Mouse (Mus musculus): ENCODE data around the gene Tram2.

Tram2 gene

GRCm38 (mm10) chr1:21068491-21068890 is 10.5 kb downstream of the Tram2 start:
- no peak for DNase-seq (ENCODE audit: extremely low read depth, low read depth)

GRCm38 (mm10) chr1:21067536-21068221 is 11.3 kb downstream of the Tram2 start:
- DNase-seq (ENCODE audit: extremely low read depth, low read depth), result no peak

GRCm38 (mm10) chr1:21064153-21064552 is 14.9 kb downstream of the Tram2 start:
- DNase-seq (ENCODE audit: extremely low read depth, low read depth), result no peak

GRCm38 (mm10) chr1:21059385-21060109 is 19.5 kb downstream of the Tram2 start:
- DNase-seq (ENCODE audit: extremely low read depth, low read depth), result no peak

GRCm38 (mm10) chr1:21053009-21053408 is 26.0 kb downstream of the Tram2 start:
- DNase-seq (ENCODE audit: extremely low read depth, low read depth), result no peak

GRCm38 (mm10) chr1:21052608-21053007 is 26.4 kb downstream of the Tram2 start:
- DNase-seq (ENCODE audit: extremely low read depth, low read depth), result no peak

GRCm38 (mm10) chr1:21052132-21052545 is 26.9 kb downstream of the Tram2 start:
- DNase-seq (ENCODE audit: extremely low read depth, low read depth), result peak; percentile 41

- DNase-seq (ENCODE audit: extremely low read depth, low read depth), result no peak
These were observed 30.0 kb downstream of the Tram2 start for GRCm38 (mm10) chr1:21049005-21049404.

- DNase-seq (ENCODE audit: extremely low read depth, low read depth), result no peak
These were observed 30.6 kb downstream of the Tram2 start for GRCm38 (mm10) chr1:21048402-21048801.

GRCm38 (mm10) chr1:21042461-21042860 is 36.6 kb downstream of the Tram2 start:
- DNase-seq (ENCODE audit: extremely low read depth, low read depth), result no peak

GRCm38 (mm10) chr1:21040610-21041326 is 38.3 kb downstream of the Tram2 start:
- DNase-seq (ENCODE audit: extremely low read depth, low read depth), result no peak

- no peak for DNase-seq (ENCODE audit: extremely low read depth, low read depth)
These were observed 38.9 kb downstream of the Tram2 start for GRCm38 (mm10) chr1:21040173-21040572.

GRCm38 (mm10) chr1:21039564-21039963 is 39.5 kb downstream of the Tram2 start:
- DNase-seq (ENCODE audit: extremely low read depth, low read depth), result no peak

GRCm38 (mm10) chr1:21037881-21038601 is 41.0 kb downstream of the Tram2 start:
- DNase-seq (ENCODE audit: extremely low read depth, low read depth), result no peak

GRCm38 (mm10) chr1:21035878-21036277 is 43.2 kb downstream of the Tram2 start:
- DNase-seq (ENCODE audit: extremely low read depth, low read depth), result no peak

GRCm38 (mm10) chr1:21033792-21034119 is 45.3 kb downstream of the Tram2 start:
- no peak for DNase-seq (ENCODE audit: extremely low read depth, low read depth)

- DNase-seq (ENCODE audit: extremely low read depth, low read depth), result no peak
These were observed 45.8 kb downstream of the Tram2 start for GRCm38 (mm10) chr1:21033065-21033791.

- no peak for DNase-seq (ENCODE audit: extremely low read depth, low read depth)
These were observed 47.4 kb downstream of the Tram2 start for GRCm38 (mm10) chr1:21031650-21032049.

- no peak for DNase-seq (ENCODE audit: extremely low read depth, low read depth)
These were observed 50.0 kb downstream of the Tram2 start for GRCm38 (mm10) chr1:21029000-21029399.

- DNase-seq (ENCODE audit: extremely low read depth, low read depth), result no peak
These were observed 52.5 kb downstream of the Tram2 start for GRCm38 (mm10) chr1:21026534-21026933.

GRCm38 (mm10) chr1:21025203-21025602 is 53.8 kb downstream of the Tram2 start:
- DNase-seq (ENCODE audit: extremely low read depth, low read depth), result no peak

All from MEL-GATA-1-ER (cell line).